Mouse (Mus musculus): Measurements from ENCODE around the gene Smyd4.

DNA sequence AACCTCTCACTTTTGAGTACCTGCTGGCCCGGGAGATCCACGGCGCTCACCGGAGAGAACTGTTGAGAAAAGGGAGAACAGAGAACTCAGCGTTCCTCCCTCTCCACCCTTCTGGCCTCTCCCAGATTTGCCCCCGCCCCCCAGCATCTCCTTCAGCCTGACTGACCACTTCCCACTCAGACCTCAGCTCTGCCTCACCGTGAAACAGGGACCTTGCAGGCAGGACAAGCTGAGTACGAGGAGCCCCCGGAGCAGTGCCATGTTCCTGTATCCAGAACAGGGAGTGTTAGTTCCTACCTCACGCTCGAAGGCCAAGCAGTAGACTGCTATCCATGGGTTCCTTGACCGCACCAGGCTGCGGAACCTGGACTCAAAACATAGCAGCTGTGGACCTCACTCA, 90.0 kb downstream of the Smyd4 start:
- TF ChIP-seq CTCF (IDR thresholded peaks at IDR 0.05; ENCODE audit: control insufficient read depth, insufficient read depth, insufficient read length) (no peak), USF1 (IDR thresholded peaks at IDR 0.05; ENCODE audit: low read depth) (no peak), MAX (IDR thresholded peaks at IDR 0.05) (no peak), CEBPB (IDR thresholded peaks at IDR 0.05; ENCODE audit: low read depth) (no peak)
